Mouse (Mus musculus) left cerebral cortex, adult 6 months (tissue): ENCODE results near the gene Vwa5b1. TPM values are rescaled to one million over a fixed set of nuclear protein-coding genes. Genes with fewer than 3 reads are reported as not detected.

Experiments
- long read RNA-seq, 2 experiments: library from polyadenylated mRNA; unstranded; transcript quantifications; one replicate each; pipeline ENCODE4 v2.0.0; 2019 to 2020
- polyA plus RNA-seq: library from polyadenylated mRNA; unstranded; fragments of <200 nt; fragmentation: Nextera tagmentation; gene quantifications from 2 replicates; pipeline ENCODE4 v1.2.3, GENCODE M21; 2021

Gene Vwa5b1
- 1.1 TPM in 2 replicates for polyA plus RNA-seq
- long read RNA-seq, experiment 1, partial matches to known transcripts, result 2 of 14 reads
- long read RNA-seq, experiment 1, other reads (novel, unspliced or antisense), result 12 of 14 reads
- long read RNA-seq, experiment 2, result 0 reads

DNA sequence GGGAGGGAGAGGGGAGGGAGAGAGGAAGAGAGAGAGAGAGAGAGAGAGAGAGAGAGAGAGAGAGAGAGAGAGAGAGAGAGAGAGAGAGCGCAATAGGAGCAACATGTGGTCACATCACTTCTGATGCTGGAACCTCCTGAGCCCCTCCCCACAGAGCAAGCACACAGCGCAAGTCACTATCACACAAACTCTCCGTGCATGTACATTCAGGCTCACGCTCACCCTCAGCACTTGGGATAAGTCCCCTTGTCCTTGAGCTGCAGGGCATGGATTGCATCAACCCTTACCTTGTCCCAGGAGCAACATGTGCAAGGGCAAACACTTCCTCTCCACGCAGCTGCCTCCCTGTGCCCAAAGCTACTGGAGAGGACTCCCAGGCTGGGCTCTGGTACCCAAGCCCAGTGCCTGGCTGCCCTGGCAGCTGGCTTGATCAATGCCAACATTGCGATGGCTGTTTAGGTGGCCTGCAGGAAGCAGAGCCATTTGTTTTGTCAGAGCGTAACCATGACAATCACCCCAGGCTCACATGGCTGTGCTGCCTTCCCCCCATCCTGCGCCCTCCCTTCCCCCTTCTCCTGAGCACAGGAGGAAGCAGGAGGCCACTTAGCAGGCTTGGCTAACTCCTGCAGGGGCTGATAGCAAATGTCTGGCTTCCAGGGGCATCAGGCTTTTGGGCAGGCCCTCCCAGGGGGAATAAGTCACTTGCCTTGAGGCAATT lies at the start of gene Vwa5b1:
Gene Vwa5b1 (minus strand): TSS at position 457 of the 718 bp plus-strand sequence.

Other genes with a start within 250 kb of the Vwa5b1 start
- gene Fam43b, start 239.4 kb downstream of the Vwa5b1 start, polyA plus RNA-seq, result 10.8 and 18.1 TPM in 2 replicates
- 23.2 and 32.2 TPM in 2 replicates for gene Mul1, start 201.2 kb downstream of the Vwa5b1 start, polyA plus RNA-seq
- gene Camk2n1, start 181.6 kb downstream of the Vwa5b1 start, polyA plus RNA-seq, result 182 and 266 TPM in 2 replicates
- gene Pla2g2c, start 88.9 kb upstream of the Vwa5b1 start, polyA plus RNA-seq, result 0.25 and 0.65 TPM in 2 replicates
- 0.65 and 0.89 TPM in 2 replicates for gene Ubxn10, start 101.3 kb upstream of the Vwa5b1 start, polyA plus RNA-seq
- not detected in 2 replicates for gene Pla2g2f, start 121.7 kb upstream of the Vwa5b1 start, polyA plus RNA-seq
- 0.38 and 0.53 TPM in 2 replicates for gene Pla2g2d, start 139.9 kb upstream of the Vwa5b1 start, polyA plus RNA-seq
- gene Pla2g5, start 227.6 kb upstream of the Vwa5b1 start, polyA plus RNA-seq, result 0.53 and 2.5 TPM in 2 replicates
- not detected in 2 replicates for gene Gm13030, start 238.1 kb upstream of the Vwa5b1 start, polyA plus RNA-seq
- gene Pla2g2e, start 242.1 kb upstream of the Vwa5b1 start, polyA plus RNA-seq, result not detected in 2 replicates